Mouse (Mus musculus): ENCODE results near the gene Hes2. TPM values are rescaled to one million over a fixed set of nuclear protein-coding genes. Genes with fewer than 3 reads are reported as not detected.

Gene Hes2
- polyA plus RNA-seq, 1 experiment from 2014 or later = not detected

DNA sequence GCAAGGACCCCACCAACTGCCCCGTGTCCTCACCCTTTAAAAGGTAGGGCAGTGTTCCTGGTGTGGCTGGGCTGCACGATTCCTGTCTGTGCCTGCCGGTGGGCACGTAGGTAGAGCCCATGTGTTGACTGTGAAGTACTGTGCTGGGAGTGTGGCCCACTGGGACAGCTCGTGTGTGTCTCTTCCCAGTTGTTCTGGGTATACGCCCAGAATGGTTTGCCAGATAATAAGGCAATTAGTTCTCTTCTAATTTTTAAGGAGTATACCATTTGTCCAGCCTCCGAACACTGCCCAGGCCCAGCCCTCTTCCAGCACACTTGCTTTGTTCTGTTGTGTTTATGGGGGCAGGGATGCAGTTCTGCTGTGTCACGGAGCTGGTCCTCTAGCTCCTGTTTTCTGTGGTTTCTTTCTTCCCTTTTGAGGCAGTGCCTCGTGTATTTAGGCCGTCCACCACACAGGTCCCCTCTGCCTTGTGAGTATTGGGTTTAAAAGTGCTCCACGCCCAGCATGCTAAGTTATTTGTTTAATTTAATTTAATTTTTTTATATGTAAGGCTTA, 31.5 kb downstream of the Hes2 start:
- no peak for DNase-seq (ENCODE audit: low spot score)
- no peak overlapping the region for H3K4me2 ChIP-seq (ENCODE audit: low read depth, low read length, severe bottlenecking)
- no peak overlapping the region for H3K27ac ChIP-seq (ENCODE audit: low read depth, low read length)
- no peak overlapping the region for H3K4me3 ChIP-seq (ENCODE audit: low read depth, low read length)
- no peaks in the 10 kb centered on the region for H3K9me3 ChIP-seq (ENCODE audit: control insufficient read depth, low read length)
- H3K27me3 ChIP-seq (ENCODE audit: control insufficient read depth, insufficient read depth, low read length) = no peaks in the 10 kb centered on the region
- ATAC-seq (replicated peaks; ENCODE audit: low FRiP score) = no peak
- 71% methylated on average over 11 of the region's 11 CpGs for WGBS
- H3K36me3 ChIP-seq (ENCODE audit: control insufficient read depth, insufficient read depth, low read length) = no peaks in the 10 kb centered on the region
- no peak overlapping the region for H3K9ac ChIP-seq (ENCODE audit: low read length)
- H3K4me1 ChIP-seq (replicated peaks; ENCODE audit: control insufficient read depth, insufficient read depth, low read length) = peaks cover 11% of the 10 kb centered on the region

DNA sequence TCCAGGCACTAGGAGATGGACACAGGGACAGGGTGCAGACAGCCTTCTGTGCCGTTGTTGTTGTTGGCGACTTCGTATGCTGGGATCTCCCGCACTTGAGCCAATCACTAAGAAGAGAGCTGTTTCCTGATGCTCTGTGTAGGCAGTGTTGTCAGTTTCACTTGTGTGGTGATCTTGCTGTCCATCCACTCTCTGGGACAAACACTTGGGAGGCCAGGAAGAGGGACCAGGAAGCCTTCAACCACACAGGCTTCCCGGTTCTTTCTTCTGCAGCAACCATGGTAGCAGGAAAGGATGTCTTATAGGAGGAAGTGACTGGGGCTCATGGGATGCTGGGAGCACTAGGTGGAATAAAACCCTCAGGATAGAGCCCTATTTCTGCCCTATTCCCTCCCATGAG, 32.0 kb downstream of the Hes2 start:
- Histone ChIP-seq H3K36me3 (ENCODE audit: control insufficient read depth, insufficient read depth, low read length) (no peaks in the 10 kb centered on the region), H3K9me3 (ENCODE audit: control insufficient read depth, low read length) (no peaks in the 10 kb centered on the region), H3K4me2 (ENCODE audit: low read depth, low read length, severe bottlenecking) (no peak overlapping the region), H3K4me1 (replicated peaks; ENCODE audit: control insufficient read depth, insufficient read depth, low read length) (peaks cover 8% of the 10 kb centered on the region), H3K9ac (ENCODE audit: low read length) (no peak overlapping the region), H3K4me3 (ENCODE audit: low read depth, low read length) (no peak overlapping the region), H3K27ac (ENCODE audit: low read depth, low read length) (no peak overlapping the region), H3K27me3 (ENCODE audit: control insufficient read depth, insufficient read depth, low read length) (no peaks in the 10 kb centered on the region)
- 85% methylated on average over 5 of the region's 5 CpGs for WGBS
- no peak for ATAC-seq (replicated peaks; ENCODE audit: low FRiP score)
- DNase-seq (ENCODE audit: low spot score) = no peak

DNA sequence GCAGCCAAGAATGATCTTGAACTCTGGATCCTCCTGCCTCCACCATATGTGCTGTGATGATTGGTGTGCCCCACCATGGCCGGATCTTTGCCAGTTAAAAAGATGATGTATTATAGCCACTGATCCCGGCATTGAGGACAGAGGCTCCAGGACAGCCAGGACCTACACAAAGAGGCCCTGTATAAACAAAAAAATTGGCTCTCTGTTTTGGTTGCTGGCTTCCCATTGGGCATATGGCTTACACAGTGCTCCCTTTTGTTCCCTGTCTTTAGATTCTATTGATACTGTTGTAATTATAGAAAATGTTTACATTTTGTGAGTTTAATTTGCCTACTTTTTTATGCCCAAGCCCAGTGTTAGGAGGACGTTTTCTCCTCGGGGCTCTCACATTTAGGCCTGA, 33.9 kb downstream of the Hes2 start:
- H3K27ac ChIP-seq (ENCODE audit: low read depth, low read length) = no peak overlapping the region
- H3K4me1 ChIP-seq (replicated peaks; ENCODE audit: control insufficient read depth, insufficient read depth, low read length) = no peaks in the 10 kb centered on the region; the same call in 1 of the 2 replicates
- DNase-seq (ENCODE audit: low spot score) (no peak), ATAC-seq (replicated peaks; ENCODE audit: low FRiP score) (no peak)
- H3K27me3 ChIP-seq (ENCODE audit: control insufficient read depth, insufficient read depth, low read length) = no peaks in the 10 kb centered on the region
- H3K9ac ChIP-seq (ENCODE audit: low read length) = no peak overlapping the region
- 44% methylated on average over 4 of the region's 4 CpGs for WGBS
- H3K4me3 ChIP-seq (ENCODE audit: low read depth, low read length) = no peak overlapping the region
- no peak overlapping the region for H3K4me2 ChIP-seq (ENCODE audit: low read depth, low read length, severe bottlenecking)
- no peaks in the 10 kb centered on the region for H3K9me3 ChIP-seq (ENCODE audit: control insufficient read depth, low read length)
- H3K36me3 ChIP-seq (ENCODE audit: control insufficient read depth, insufficient read depth, low read length) = no peaks in the 10 kb centered on the region

DNA sequence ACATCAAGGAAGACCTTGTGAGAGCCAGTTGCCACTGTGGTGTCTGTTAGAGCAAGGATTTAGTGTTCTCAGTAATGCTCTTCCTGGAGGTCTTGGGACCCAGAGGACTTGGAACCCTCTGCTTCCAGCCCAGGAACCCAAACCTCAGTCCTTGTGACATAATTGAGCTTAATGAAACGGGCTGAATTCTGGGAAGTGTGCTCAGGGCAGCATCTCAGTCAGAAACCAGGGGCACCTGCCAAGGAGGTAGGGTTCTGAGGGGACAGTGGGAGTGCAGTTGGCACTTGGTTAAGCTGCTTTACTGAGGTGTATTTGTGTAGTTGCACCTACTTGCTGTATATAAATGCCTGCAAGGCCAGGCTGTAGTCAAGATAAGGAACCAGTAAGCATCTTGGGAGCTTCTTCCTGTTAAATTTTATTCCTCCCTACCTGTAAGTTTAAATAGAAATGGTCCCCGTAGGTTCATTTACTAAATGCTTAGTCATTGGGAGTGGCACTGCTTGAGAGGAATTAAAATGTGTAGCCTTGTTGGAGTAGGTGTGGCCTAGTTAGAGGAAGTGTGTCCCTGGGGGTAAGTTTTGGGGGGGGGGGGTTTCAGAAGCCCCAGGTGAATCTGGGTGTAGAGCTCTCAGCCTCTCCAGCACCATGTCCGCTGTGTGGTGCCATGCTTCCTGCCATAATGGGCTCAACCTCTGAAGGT, 36.0 kb downstream of the Hes2 start:
- no peak overlapping the region for H3K27ac ChIP-seq (ENCODE audit: low read depth, low read length)
- H3K9ac ChIP-seq (ENCODE audit: low read length) = no peak overlapping the region
- ATAC-seq (replicated peaks; ENCODE audit: low FRiP score) (no peak), DNase-seq (ENCODE audit: low spot score) (no peak)
- H3K4me1 ChIP-seq (replicated peaks; ENCODE audit: control insufficient read depth, insufficient read depth, low read length) = no peaks in the 10 kb centered on the region; the same call in 1 of the 2 replicates
- no peaks in the 10 kb centered on the region for H3K36me3 ChIP-seq (ENCODE audit: control insufficient read depth, insufficient read depth, low read length)
- no peak overlapping the region for H3K4me2 ChIP-seq (ENCODE audit: low read depth, low read length, severe bottlenecking)
- 86% methylated on average over 3 of the region's 3 CpGs for WGBS
- no peaks in the 10 kb centered on the region for H3K27me3 ChIP-seq (ENCODE audit: control insufficient read depth, insufficient read depth, low read length)
- H3K4me3 ChIP-seq (ENCODE audit: low read depth, low read length) = no peak overlapping the region
- H3K9me3 ChIP-seq (ENCODE audit: control insufficient read depth, low read length) = no peaks in the 10 kb centered on the region

DNA sequence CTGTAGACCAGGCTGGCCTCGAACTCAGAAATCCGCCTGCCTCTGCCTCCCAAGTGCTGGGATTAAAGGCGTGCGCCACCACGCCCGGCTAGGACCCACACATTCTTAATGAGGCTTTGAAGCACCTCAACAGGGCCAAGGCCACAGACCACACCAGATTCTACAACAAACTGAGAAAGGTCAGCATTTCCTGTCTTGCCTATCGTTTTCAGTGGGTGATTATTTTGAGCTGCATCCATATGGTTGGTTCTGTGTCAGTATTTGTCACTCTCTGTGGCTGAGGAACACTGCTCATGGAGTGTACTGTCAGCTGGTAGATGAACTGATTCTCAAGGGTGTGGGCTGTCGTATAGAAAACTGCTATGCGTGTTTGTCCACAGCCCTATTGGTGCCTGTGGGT, 37.6 kb downstream of the Hes2 start:
- Histone ChIP-seq H3K9ac (ENCODE audit: low read length) (no peak overlapping the region), H3K4me1 (replicated peaks; ENCODE audit: control insufficient read depth, insufficient read depth, low read length) (no peaks in the 10 kb centered on the region), H3K27ac (ENCODE audit: low read depth, low read length) (no peak overlapping the region), H3K27me3 (ENCODE audit: control insufficient read depth, insufficient read depth, low read length) (no peaks in the 10 kb centered on the region), H3K36me3 (ENCODE audit: control insufficient read depth, insufficient read depth, low read length) (no peaks in the 10 kb centered on the region), H3K9me3 (ENCODE audit: control insufficient read depth, low read length) (no peaks in the 10 kb centered on the region), H3K4me2 (ENCODE audit: low read depth, low read length, severe bottlenecking) (no peak overlapping the region), H3K4me3 (ENCODE audit: low read depth, low read length) (no peak overlapping the region)
- DNase-seq (ENCODE audit: low spot score) (no peak), ATAC-seq (replicated peaks; ENCODE audit: low FRiP score) (no peak)
- 85% methylated on average over 8 of the region's 9 CpGs for whole genome bisulfite sequencing

DNA sequence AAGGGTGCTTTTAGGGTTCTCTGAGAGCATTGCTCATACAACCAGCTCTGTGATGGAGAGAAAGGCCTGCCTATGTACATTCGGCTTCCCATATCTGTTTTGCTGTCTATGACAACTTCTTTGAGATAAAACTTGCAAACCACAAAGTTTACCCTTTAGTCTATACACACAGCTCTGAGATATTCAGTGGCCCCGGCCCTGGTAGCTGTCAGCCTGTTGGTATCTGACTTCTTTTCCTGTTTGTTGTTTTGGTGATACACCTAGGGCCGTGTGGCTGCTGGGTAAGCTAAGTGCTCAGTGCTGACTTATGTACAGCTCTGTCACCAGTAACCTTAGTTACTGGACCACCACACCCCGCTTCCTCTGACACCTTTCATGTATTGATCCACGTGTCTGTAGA, 38.9 kb downstream of the Hes2 start:
- ATAC-seq (replicated peaks; ENCODE audit: low FRiP score) = no peak
- no peak overlapping the region for H3K4me2 ChIP-seq (ENCODE audit: low read depth, low read length, severe bottlenecking)
- no peaks in the 10 kb centered on the region for H3K9me3 ChIP-seq (ENCODE audit: control insufficient read depth, low read length)
- no peaks in the 10 kb centered on the region for H3K27me3 ChIP-seq (ENCODE audit: control insufficient read depth, insufficient read depth, low read length)
- H3K36me3 ChIP-seq (ENCODE audit: control insufficient read depth, insufficient read depth, low read length) = no peaks in the 10 kb centered on the region
- no peak for DNase-seq (ENCODE audit: low spot score)
- no peak overlapping the region for H3K27ac ChIP-seq (ENCODE audit: low read depth, low read length)
- H3K9ac ChIP-seq (ENCODE audit: low read length) = no peak overlapping the region
- no peaks in the 10 kb centered on the region for H3K4me1 ChIP-seq (replicated peaks; ENCODE audit: control insufficient read depth, insufficient read depth, low read length)
- 83% methylated on average over 5 of the region's 5 CpGs for WGBS
- no peak overlapping the region for H3K4me3 ChIP-seq (ENCODE audit: low read depth, low read length)

DNA sequence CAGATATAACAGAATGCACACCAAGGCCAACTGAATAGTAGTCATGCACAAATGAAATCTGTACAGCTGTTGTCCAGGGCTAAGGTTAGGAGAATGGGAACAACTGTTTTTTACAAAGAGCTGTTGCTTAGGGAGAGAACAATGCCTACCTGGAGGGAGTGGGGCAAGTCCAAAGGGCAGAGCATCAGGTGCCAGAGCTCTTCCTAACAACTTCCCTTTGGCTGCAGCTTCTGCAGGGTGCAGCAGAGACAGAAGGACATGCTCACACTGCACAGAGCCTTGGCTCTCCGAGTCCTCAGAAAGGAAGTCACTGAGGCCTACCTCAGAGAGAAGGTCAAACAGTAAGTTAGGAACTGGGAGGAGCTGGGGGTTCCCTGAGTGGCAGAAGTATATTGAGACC, 41.0 kb downstream of the Hes2 start:
- no peak overlapping the region for H3K9ac ChIP-seq (ENCODE audit: low read length)
- peaks cover 3% of the 10 kb centered on the region; the same call in 1 of the 2 replicates for H3K4me1 ChIP-seq (replicated peaks; ENCODE audit: control insufficient read depth, insufficient read depth, low read length)
- H3K9me3 ChIP-seq (ENCODE audit: control insufficient read depth, low read length) = no peaks in the 10 kb centered on the region
- WGBS = 86% methylated on average over 1 of the region's 1 CpGs
- no peaks in the 10 kb centered on the region for H3K36me3 ChIP-seq (ENCODE audit: control insufficient read depth, insufficient read depth, low read length)
- no peak overlapping the region for H3K27ac ChIP-seq (ENCODE audit: low read depth, low read length)
- DNase-seq (ENCODE audit: low spot score) (no peak), ATAC-seq (replicated peaks; ENCODE audit: low FRiP score) (no peak)
- H3K27me3 ChIP-seq (ENCODE audit: control insufficient read depth, insufficient read depth, low read length) = no peaks in the 10 kb centered on the region
- H3K4me2 ChIP-seq (ENCODE audit: low read depth, low read length, severe bottlenecking) = no peak overlapping the region
- no peak overlapping the region for H3K4me3 ChIP-seq (ENCODE audit: low read depth, low read length)

DNA sequence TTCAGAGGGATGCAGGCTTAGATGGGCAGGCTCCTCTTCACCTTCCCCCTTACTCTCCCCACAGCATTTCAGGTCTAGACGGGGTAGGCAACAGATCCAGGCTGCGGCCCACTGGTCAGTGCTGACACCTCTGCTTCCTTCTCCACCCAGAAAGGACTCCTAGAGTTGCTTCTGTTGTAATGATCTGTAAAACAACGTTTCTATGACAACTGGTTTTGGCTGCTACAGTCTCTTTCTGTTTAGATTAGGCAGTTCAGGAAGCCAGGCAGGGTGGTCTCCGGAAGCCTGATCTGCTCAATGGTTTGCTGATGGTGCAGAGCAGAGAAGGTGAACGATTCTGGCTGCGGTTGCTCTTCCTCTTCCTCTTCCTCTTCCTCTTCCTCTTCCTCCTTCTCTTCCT, 42.8 kb downstream of the Hes2 start:
- H3K4me3 ChIP-seq (ENCODE audit: low read depth, low read length) = no peak overlapping the region
- no peak for ATAC-seq (replicated peaks; ENCODE audit: low FRiP score)
- no peaks in the 10 kb centered on the region for H3K9me3 ChIP-seq (ENCODE audit: control insufficient read depth, low read length)
- no peaks in the 10 kb centered on the region for H3K36me3 ChIP-seq (ENCODE audit: control insufficient read depth, insufficient read depth, low read length)
- H3K9ac ChIP-seq (ENCODE audit: low read length) = no peak overlapping the region
- no peak overlapping the region for H3K27ac ChIP-seq (ENCODE audit: low read depth, low read length)
- no peak overlapping the region for H3K4me2 ChIP-seq (ENCODE audit: low read depth, low read length, severe bottlenecking)
- H3K27me3 ChIP-seq (ENCODE audit: control insufficient read depth, insufficient read depth, low read length) = no peaks in the 10 kb centered on the region
- no peak for DNase-seq (ENCODE audit: low spot score)
- WGBS = 84% methylated on average over 6 of the region's 6 CpGs
- H3K4me1 ChIP-seq (replicated peaks; ENCODE audit: control insufficient read depth, insufficient read depth, low read length) = peaks cover 3% of the 10 kb centered on the region; the same call in 1 of the 2 replicates

DNA sequence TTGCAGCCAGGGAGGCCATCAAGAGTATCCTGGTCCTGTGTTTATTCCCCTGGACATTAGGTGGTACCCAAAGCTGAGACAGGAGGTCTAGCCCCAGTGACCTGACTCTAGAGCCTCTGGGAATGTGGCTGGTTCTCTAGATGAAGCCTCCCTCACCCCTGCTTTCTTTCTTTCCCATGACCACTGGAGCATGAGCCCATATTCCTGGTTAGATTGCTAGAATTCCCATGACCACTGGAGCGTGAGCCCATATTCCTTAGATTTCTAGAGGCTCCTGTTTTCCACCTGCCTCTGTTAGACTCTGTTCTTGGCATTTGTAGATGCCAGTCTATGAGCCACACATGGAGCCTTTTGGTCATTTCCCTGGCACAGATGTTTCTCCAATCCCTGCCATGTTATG, 43.8 kb downstream of the Hes2 start:
- Histone ChIP-seq H3K27ac (ENCODE audit: low read depth, low read length) (no peak overlapping the region), H3K4me1 (replicated peaks; ENCODE audit: control insufficient read depth, insufficient read depth, low read length) (peaks cover 3% of the 10 kb centered on the region; the same call in 1 of the 2 replicates), H3K36me3 (ENCODE audit: control insufficient read depth, insufficient read depth, low read length) (no peaks in the 10 kb centered on the region), H3K4me3 (ENCODE audit: low read depth, low read length) (no peak overlapping the region), H3K9ac (ENCODE audit: low read length) (no peak overlapping the region), H3K9me3 (ENCODE audit: control insufficient read depth, low read length) (no peaks in the 10 kb centered on the region), H3K27me3 (ENCODE audit: control insufficient read depth, insufficient read depth, low read length) (no peaks in the 10 kb centered on the region), H3K4me2 (ENCODE audit: low read depth, low read length, severe bottlenecking) (no peak overlapping the region)
- ATAC-seq (replicated peaks; ENCODE audit: low FRiP score) (no peak), DNase-seq (ENCODE audit: low spot score) (no peak)
- WGBS = 83% methylated on average over 1 of the region's 1 CpGs

Data from forebrain, embryonic 11.5 days (tissue).